ENCODE assay signal across 8 mouse cellular contexts in the genomic region with DNA sequence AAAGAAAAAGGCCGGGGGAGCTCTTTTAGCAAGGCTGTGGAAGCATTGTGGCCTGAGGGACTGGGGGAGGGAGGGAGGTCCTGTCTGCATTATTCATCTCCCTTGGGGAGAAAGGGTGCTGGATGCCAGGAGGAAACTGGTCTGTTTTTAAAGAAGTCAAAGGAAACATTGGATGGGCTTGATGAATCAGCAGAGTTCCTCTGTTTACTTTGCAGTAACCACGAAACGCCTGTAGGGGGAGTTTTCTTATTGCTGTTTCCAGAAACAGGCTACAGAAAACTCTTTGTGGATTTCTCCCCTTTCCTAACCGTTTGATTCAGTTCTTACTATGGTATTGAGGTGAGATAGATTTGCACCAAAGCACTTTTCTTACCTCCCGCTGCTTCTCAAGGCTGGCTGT.
DNase-seq lines count a peak whose midpoint lies in the region; ATAC-seq lines count a peak whose summit lies in the region.

No protein-coding gene starts in this region.

- H3K9me3 ChIP-seq in midbrain, embryonic 11.5 days (ENCODE audit: control insufficient read depth, low read length): no peaks in the 10 kb centered on the region
- no peaks in the 10 kb centered on the region for H3K9me3 ChIP-seq in midbrain, embryonic 13.5 days

- H3K9ac ChIP-seq in midbrain, embryonic 11.5 days (ENCODE audit: low read length): no peak overlapping the region
- no peak overlapping the region for H3K9ac ChIP-seq in midbrain, embryonic 13.5 days (replicated peaks)

- H3K36me3 ChIP-seq in midbrain, embryonic 11.5 days (ENCODE audit: control insufficient read depth, insufficient read depth, low read length): no peaks in the 10 kb centered on the region
- H3K36me3 ChIP-seq in midbrain, embryonic 13.5 days: no peaks in the 10 kb centered on the region

- no peak overlapping the region for H3K27ac ChIP-seq in midbrain, embryonic 11.5 days (ENCODE audit: low read depth, low read length)
- no peak overlapping the region for H3K27ac ChIP-seq in midbrain, embryonic 13.5 days

- H3K4me3 ChIP-seq in midbrain, embryonic 11.5 days (ENCODE audit: low read depth, low read length): no peak overlapping the region
- no peak overlapping the region for H3K4me3 ChIP-seq in midbrain, embryonic 13.5 days (replicated peaks)

- intact Hi-C loops in heart, postnatal 36 days (cut with DNase I): loop anchor here (2.0 to 5.0 kb wide), 2 partner anchors 92 to 330 kb away; no protein-coding TSS in a partner anchor
- intact Hi-C loops in left cerebral cortex, postnatal 10 days (cut with DNase I): no loop called here

- ATAC-seq in midbrain, embryonic 11.5 days (ENCODE audit: low FRiP score): no peak
- ATAC-seq in midbrain, embryonic 13.5 days: no peak

- no peak overlapping the region for H3K4me2 ChIP-seq in midbrain, embryonic 11.5 days
- no peak overlapping the region for H3K4me2 ChIP-seq in midbrain, embryonic 13.5 days (replicated peaks)

- WGBS in midbrain, embryonic 11.5 days: 30% methylated on average over 5 of the region's 5 CpGs
- 33% methylated on average over 5 of the region's 5 CpGs for WGBS in midbrain, embryonic 13.5 days

- no peaks in the 10 kb centered on the region for H3K27me3 ChIP-seq in midbrain, embryonic 11.5 days (ENCODE audit: control insufficient read depth, insufficient read depth, low read length)
- no peaks in the 10 kb centered on the region for H3K27me3 ChIP-seq in midbrain, embryonic 13.5 days

- peak; percentile 97 for DNase-seq in midbrain, embryonic 11.5 days (ENCODE audit: low spot score, missing footprints)
- peak; percentile 71 for DNase-seq in adrenal gland, postnatal 14 days
- DNase-seq in embryo, embryonic 9.5 days (ENCODE audit: extremely low spot score): peak; percentile 54
- DNase-seq in heart, postnatal 36 days: peak; percentile 63 to 65
- peak; percentile 60 to 69 for DNase-seq in left cerebral cortex, postnatal 10 days (ENCODE audit: extremely low spot score in 1 of 2, low spot score in 2 of 2)
- peak; percentile 47 for DNase-seq in right cerebral cortex, adult 18-20 months
- DNase-seq in spleen, adult 12 weeks (ENCODE audit: low spot score): no peak

- peaks cover 6% of the 10 kb centered on the region; the same call in 1 of the 2 replicates for H3K4me1 ChIP-seq in midbrain, embryonic 11.5 days (ENCODE audit: control insufficient read depth, insufficient read depth, low read length)
- peaks cover 13% of the 10 kb centered on the region for H3K4me1 ChIP-seq in midbrain, embryonic 13.5 days (replicated peaks)
